Mouse (Mus musculus) liver, embryonic 14.5 days (tissue): ENCODE results near the gene Bbof1. TPM values are rescaled to one million over a fixed set of nuclear protein-coding genes. Genes with fewer than 3 reads are reported as not detected.

ENCODE experiments used
- ATAC-seq: fragments of 200-750 bp; cut with Nextera tagmentation; 2 replicates; pipeline ENCODE4 v1.8.0; 2017; ENCODE audit warnings: moderate number of reproducible peaks, mild to moderate bottlenecking, moderate library complexity; ENCODE audit not compliant: insufficient read depth
- DNase-seq, 3 experiments: peaks; one replicate each; pipeline ENCODE4 v3.0.0-alpha.2; 2012 to 2013; ENCODE audit warnings: low read depth in 3 of 3, low spot score in 3 of 3
- H3K27ac ChIP-seq: fragments of 300-500 bp; sonication (generic); 2 replicates; pipeline ENCODE4 v1.5.1; 2014; ENCODE audit warnings: moderate library complexity, mild to moderate bottlenecking, control low read depth, inconsistent platforms
- H3K27me3 ChIP-seq: fragments of 300-500 bp; sonication (generic); 2 replicates; pipeline ENCODE4 v1.6.1; 2014; ENCODE audit warnings: mild to moderate bottlenecking, low read length, moderate library complexity; ENCODE audit not compliant: control insufficient read depth, insufficient read depth
- H3K36me3 ChIP-seq: fragments of 300-500 bp; sonication (generic); replicated peaks from 2 replicates; pipeline ENCODE4 v1.6.1; 2014; ENCODE audit warnings: low read depth; ENCODE audit not compliant: control insufficient read depth, insufficient read depth
- H3K4me1 ChIP-seq, 2 experiments: fragments of 200-500 bp in 1 of 2; fragments of 300-500 bp in 1 of 2; sonication (generic) in 1 of 2; replicated peaks; 2 replicates each; pipeline ENCODE4 v1.6.1; 2012 to 2014; ENCODE audit warnings: antibody characterized with exemption in 1 of 2, inconsistent platforms in 1 of 2, low read length in 1 of 2; ENCODE audit not compliant: control insufficient read depth in 2 of 2, insufficient read depth in 2 of 2
- H3K4me2 ChIP-seq: fragments of 300-500 bp; sonication (generic); 2 replicates; pipeline ENCODE4 v1.6.1; 2014; ENCODE audit warnings: low read depth, mild to moderate bottlenecking, control low read depth, moderate library complexity
- H3K4me3 ChIP-seq, 2 experiments: fragments of 200-500 bp in 1 of 2; fragments of 300-500 bp in 1 of 2; sonication (generic) in 1 of 2; 2 replicates each; pipeline ENCODE4 v1.5.1; 2012 to 2014; ENCODE audit warnings: low read depth in 2 of 2, low read length in 2 of 2, mild to moderate bottlenecking in 2 of 2, control low read depth in 1 of 2, inconsistent platforms in 1 of 2, moderate library complexity in 1 of 2; ENCODE audit not compliant: insufficient read depth in 1 of 2
- H3K9ac ChIP-seq: fragments of 300-500 bp; sonication (generic); replicated peaks from 2 replicates; pipeline ENCODE4 v1.6.1; 2014; ENCODE audit warnings: mild to moderate bottlenecking, control low read depth, moderate library complexity
- H3K9me3 ChIP-seq: fragments of 300-500 bp; sonication (generic); 2 replicates; pipeline ENCODE4 v1.6.1; 2016; ENCODE audit warnings: low read length, mixed read lengths; ENCODE audit not compliant: control insufficient read depth
- CTCF ChIP-seq: IDR thresholded peaks from 2 replicates; pipeline ENCODE4 v1.5.1; 2016; ENCODE audit warnings: antibody characterized with exemption, low read depth, control low read depth
- EP300 ChIP-seq: IDR thresholded peaks from 2 replicates; pipeline ENCODE4 v1.6.1; 2016; ENCODE audit warnings: antibody characterized with exemption, low read depth
- WGBS: fragments of 180-500 bp; shearing (Covaris S2); extraction: QIAGEN DNeasy Blood & Tissue Kit; methylation state at CpG from one replicate; pipeline ENCODE4 v1.1.7; 2014; ENCODE audit not compliant: insufficient replicate concordance; 5-methylcytosine and 5-hydroxymethylcytosine counted together
- polyA plus RNA-seq, 2 experiments: library from polyadenylated mRNA; depleted of rRNA in 1 of 2; stranded (reverse) in 1 of 2; unstranded in 1 of 2; fragments of >200 nt; fragmentation: Nextera tagmentation in 1 of 2; extraction: Ambion mirVana in 1 of 2; gene quantifications; 2 replicates each; pipeline versions ENCODE4 v1.2.1 to v1.2.3; 2012 to 2014

The Bbof1 gene
- polyA plus RNA-seq, 2 experiments, result 0.25 to 0.33 TPM

DNA sequence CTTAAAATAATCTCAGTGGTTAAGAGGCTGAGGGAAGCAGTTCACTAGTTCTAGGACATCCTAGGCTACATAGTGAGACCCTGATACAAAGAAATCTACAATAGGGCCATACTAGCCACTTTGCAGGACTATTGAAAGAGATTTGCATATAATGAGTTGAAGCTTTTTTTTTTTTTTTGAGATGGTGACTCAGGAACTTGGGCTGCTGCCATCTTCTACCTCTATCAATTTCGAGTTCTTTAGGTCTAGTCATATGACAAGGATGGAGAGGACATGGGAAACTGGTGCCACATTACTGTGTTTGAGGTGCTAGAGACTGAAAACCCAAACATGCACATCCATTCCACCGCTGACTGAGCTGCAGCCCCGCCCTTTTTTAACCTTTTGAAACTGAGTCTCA is 15.1 kb downstream of the Bbof1 start:
- Histone ChIP-seq H3K27ac (no peak overlapping the region), H3K27me3 (no peaks in the 10 kb centered on the region), H3K9me3 (no peaks in the 10 kb centered on the region), H3K4me2 (no peak overlapping the region), H3K36me3 (no peaks in the 10 kb centered on the region), H3K4me3 (no peak overlapping the region), H3K4me1 (no peaks in the 10 kb centered on the region), H3K9ac (no peak overlapping the region)
- TF ChIP-seq EP300, result no peak
- DNase-seq (no peak), ATAC-seq (no peak)
- WGBS, result 50% methylated on average over 3 of the region's 3 CpGs

DNA sequence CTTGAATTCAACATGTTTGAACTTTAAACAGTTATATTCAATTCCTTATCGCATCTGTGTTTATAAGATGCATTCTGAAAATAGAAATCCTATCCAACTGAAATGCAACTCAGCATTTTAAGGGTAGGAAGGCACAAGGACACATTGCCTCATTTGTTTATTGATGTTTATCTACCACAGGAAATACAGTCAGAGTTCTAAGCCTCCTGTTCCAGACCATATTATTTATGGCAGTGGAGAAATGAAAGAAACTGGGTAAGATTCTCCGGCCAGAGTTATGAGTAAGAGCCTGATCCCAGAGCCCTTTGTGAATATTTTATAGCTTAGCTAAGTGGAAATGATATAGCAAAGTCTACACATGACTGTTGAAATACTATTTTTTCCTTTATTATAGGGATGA is 21.0 kb downstream of the Bbof1 start:
- Histone ChIP-seq H3K4me2 (no peak overlapping the region), H3K4me1 (no peaks in the 10 kb centered on the region), H3K9ac (no peak overlapping the region), H3K27ac (no peak overlapping the region), H3K4me3 (no peak overlapping the region), H3K9me3 (no peaks in the 10 kb centered on the region), H3K27me3 (no peaks in the 10 kb centered on the region), H3K36me3 (no peaks in the 10 kb centered on the region; the same call in 1 of the 2 replicates)
- DNase-seq (no peak), ATAC-seq (no peak)
- TF ChIP-seq EP300, result no peak
- TF ChIP-seq CTCF, result no peak
- WGBS, result 79% methylated on average over 2 of the region's 2 CpGs

- H3K27me3 ChIP-seq, result no peaks in the 10 kb centered on the region
- H3K9ac ChIP-seq, result no peak overlapping the region
- H3K36me3 ChIP-seq, result no peaks in the 10 kb centered on the region
- H3K4me3 ChIP-seq, result no peak overlapping the region
- no peak overlapping the region for H3K27ac ChIP-seq
- H3K4me1 ChIP-seq, result no peaks in the 10 kb centered on the region
- TF ChIP-seq EP300, result no peak
- TF ChIP-seq CTCF, result no peak
- no peak overlapping the region for H3K4me2 ChIP-seq
- H3K9me3 ChIP-seq, result no peaks in the 10 kb centered on the region
- ATAC-seq, result no peak
- no peak for DNase-seq
- WGBS, result 27% methylated on average over 2 of the region's 2 CpGs
Observed at GRCm38 (mm10) chr12:84438697-84439096, 29.8 kb downstream of the Bbof1 start.

GRCm38 (mm10) chr12:84442526-84442925 is 33.7 kb downstream of the Bbof1 start:
- H3K27me3 ChIP-seq, result no peaks in the 10 kb centered on the region
- DNase-seq, result no peak
- no peaks in the 10 kb centered on the region for H3K36me3 ChIP-seq
- H3K4me3 ChIP-seq, result no peak overlapping the region
- 55% methylated on average over 4 of the region's 4 CpGs for WGBS
- TF ChIP-seq EP300 (no peak), CTCF (no peak)
- H3K4me1 ChIP-seq, result no peaks in the 10 kb centered on the region
- ATAC-seq, result no peak
- H3K27ac ChIP-seq, result no peak overlapping the region
- H3K9me3 ChIP-seq, result no peaks in the 10 kb centered on the region
- no peak overlapping the region for H3K4me2 ChIP-seq
- no peak overlapping the region for H3K9ac ChIP-seq

GRCm38 (mm10) chr12:84447386-84447785 is 38.5 kb downstream of the Bbof1 start:
- no peak overlapping the region for H3K4me2 ChIP-seq
- no peak for ATAC-seq
- no peaks in the 10 kb centered on the region for H3K9me3 ChIP-seq

More at GRCm38 (mm10) chr12:84447386-84447785, 38.5 kb downstream of the Bbof1 start:
- H3K4me3 ChIP-seq, result no peak overlapping the region
- no peak overlapping the region for H3K27ac ChIP-seq
- no peak for DNase-seq
- WGBS, result 69% methylated on average over 1 of the region's 1 CpGs
- TF ChIP-seq CTCF (no peak), EP300 (no peak)
- H3K9ac ChIP-seq, result no peak overlapping the region
- no peaks in the 10 kb centered on the region for H3K27me3 ChIP-seq
- H3K4me1 ChIP-seq, result peaks cover 5 to 6% of the 10 kb centered on the region in 2 experiments; a peak in 3 of 4 replicates
- H3K36me3 ChIP-seq, result no peaks in the 10 kb centered on the region
